Mouse (Mus musculus) urinary bladder, postnatal 36 days (tissue): Measurements from ENCODE around the gene Igf1r.
A peak's percentile ranks its signal among the peaks of the same experiment; 100 is the strongest.

Source experiments
- DNase-seq, 2 experiments: peaks; one replicate each; pipeline ENCODE4 v3.0.0; 2022; ENCODE audit warnings: low spot score in 2 of 2, mixed read lengths in 1 of 2

Gene Igf1r

GRCm38 (mm10) chr7:68009635-68010034 lies 57.0 kb downstream of the Igf1r start:
- DNase-seq, result no peak

- DNase-seq, result no peak
These were observed 57.5 kb downstream of the Igf1r start for GRCm38 (mm10) chr7:68010168-68010567.

DNA sequence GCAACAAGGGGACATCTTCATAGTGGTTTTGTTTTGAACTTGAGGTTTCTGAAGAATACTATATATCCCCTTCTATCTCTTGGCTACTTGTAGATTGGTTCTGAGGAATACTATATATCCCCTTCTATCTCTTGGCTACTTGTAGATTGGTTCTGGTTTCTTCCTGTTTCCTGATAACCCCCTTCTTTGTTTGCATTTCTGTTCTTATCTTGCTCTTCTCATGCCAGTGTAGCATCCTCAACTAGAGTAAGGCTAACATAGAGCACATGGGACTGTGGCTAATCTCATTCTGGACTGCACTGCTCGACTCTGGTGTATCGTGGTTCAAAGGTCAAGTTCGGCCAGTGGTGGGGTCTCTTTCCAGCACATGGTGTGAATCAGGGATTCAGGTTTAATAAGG lies 58.2 kb downstream of the Igf1r start:
- no peak for DNase-seq

- no peak for DNase-seq
These were observed 58.9 kb downstream of the Igf1r start for GRCm38 (mm10) chr7:68011385-68012122.

DNA sequence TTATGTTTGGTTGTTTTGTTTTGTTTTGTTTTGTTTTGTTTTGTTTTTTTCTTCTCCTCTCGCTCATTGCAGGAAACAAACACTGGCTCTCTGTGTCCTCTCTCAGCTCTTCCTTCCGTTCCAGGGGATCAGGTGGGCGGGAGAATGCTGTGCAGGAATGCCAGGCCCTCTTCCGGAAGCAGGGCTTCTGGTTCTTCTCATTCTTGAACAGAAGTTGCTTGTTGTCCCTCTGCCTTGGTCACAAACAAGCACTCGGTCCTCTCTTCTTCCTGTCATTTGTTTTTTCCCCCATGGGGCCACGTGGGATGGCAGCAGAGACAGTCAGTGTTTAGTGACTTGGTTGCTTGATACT lies 59.5 kb downstream of the Igf1r start:
- DNase-seq, result no peak

- DNase-seq, result no peak
These were observed 61.9 kb downstream of the Igf1r start for GRCm38 (mm10) chr7:68014495-68014894.

DNA sequence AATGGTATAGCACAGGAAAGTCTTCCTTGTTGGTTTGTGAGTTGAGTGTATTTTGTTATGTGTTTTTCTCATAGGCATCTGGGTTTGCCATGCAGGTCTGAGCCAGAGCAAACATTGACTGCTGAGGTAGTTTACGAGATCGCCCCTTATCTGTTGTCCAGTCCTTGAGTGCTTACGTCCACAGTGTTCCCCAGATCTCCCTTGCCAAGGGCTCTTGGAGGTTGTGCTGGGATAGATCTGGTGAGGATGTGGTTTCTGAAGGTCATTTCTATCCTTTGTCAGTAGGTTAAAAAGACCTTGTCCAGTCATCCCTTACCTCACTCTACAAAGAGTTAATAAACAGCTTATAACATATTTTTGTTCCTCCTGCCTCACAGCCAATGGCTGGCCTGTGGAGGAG lies 62.8 kb downstream of the Igf1r start:
- DNase-seq, result no peak

GRCm38 (mm10) chr7:68018038-68018437 lies 65.4 kb downstream of the Igf1r start:
- DNase-seq, result no peak

- no peak for DNase-seq
These were observed 67.9 kb downstream of the Igf1r start for GRCm38 (mm10) chr7:68020556-68020955.

DNA sequence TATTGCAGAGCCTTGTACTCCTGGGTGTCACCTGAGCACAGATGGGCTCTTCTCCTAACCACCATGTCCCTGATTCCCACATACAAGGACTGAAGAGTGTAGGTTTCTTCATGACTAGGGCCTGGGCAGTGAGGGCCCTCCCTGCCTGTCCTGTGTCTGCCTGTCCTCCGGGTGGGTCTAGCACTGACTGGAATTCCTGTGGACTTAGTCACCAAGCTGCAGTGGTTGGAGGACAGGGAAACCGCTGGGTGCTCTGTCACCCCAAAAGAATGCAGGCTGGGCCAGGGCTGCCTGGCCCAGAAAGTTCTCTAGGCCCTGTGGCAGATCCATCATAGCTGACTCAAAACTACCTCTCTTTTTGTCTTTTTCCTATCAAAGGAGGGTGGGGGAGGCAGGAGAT lies 69.1 kb downstream of the Igf1r start:
- peak; percentile 64 to 67 for DNase-seq

DNA sequence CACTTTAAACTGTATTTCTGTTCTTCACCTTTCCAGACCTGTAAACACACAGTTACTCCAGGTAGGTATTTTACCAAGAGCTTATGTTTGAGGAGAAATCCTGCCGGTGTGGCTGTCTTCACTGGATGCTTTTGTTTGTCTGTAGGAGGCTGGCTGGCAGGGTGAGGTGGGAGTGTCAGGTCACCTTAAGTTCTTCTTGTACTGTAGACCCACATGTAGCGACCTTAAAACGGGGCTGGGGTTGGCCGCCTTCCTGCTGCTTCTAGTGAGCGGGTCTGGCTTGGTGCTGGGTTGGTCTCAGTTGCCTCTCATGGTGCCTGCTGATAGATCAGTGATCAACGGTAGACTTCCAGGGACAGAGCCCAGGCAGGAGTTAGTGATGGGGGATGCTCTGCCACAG lies 69.6 kb downstream of the Igf1r start:
- DNase-seq, result no peak

DNA sequence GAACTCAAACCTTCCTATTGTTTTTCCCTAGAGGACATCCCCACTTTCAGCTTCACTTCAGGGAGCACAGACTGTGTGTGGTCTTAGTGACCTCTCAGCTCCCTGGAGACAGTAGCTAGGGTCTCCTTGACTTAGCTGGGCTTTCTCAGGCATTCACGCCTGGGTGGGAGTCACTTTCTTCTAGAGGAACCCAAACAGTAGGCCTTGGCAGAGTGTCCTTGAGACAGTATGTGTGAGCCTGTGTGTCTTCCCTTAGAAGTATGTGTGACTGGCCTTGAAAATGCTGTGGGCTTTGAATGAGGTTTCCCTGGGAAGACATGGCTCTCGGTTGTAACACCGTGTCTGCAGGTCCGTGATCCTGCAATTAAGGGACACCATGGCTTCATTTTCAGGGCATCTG lies 71.3 kb downstream of the Igf1r start:
- DNase-seq, result no peak

DNA sequence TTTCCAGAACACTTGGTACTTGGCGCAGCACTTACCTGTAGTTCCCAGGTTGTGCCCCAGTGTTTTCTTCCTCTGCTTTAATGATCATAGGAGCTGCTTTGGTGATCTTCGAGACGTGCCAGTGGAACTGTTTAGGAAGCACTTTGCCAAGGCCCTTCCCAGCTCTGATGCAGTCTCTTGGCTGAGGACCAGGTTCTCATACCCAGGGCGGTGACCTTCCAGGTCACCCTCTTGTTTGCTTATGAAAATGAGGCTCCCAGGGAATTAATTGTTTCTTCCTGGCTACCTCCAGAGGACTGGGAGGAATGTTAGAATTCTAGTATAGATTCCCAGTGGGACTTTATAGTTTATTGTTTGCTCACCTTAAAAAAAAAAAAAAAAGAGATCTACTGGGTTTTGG lies 72.0 kb downstream of the Igf1r start:
- DNase-seq, result no peak

GRCm38 (mm10) chr7:68025396-68025795 lies 72.8 kb downstream of the Igf1r start:
- DNase-seq, result no peak

DNA sequence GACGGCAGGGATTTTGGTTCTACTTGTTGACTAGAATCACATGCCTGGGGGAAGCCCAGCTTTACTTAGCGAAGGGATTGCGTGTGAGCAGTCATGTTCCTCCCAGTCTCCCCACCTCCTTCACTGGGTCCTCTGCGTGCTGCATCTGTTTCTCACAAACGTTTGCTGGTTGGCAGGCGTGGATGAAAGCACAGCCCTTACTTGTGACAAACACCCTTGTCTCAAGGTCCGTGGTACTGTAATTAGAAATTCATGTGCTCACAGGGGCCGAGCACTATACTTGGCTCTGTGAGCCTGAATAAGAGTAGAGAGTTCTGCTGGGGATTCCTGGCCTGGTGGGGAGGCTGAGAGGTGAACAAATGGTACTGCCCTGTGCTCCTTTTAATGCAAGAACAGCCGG lies 73.4 kb downstream of the Igf1r start:
- DNase-seq, result no peak

DNA sequence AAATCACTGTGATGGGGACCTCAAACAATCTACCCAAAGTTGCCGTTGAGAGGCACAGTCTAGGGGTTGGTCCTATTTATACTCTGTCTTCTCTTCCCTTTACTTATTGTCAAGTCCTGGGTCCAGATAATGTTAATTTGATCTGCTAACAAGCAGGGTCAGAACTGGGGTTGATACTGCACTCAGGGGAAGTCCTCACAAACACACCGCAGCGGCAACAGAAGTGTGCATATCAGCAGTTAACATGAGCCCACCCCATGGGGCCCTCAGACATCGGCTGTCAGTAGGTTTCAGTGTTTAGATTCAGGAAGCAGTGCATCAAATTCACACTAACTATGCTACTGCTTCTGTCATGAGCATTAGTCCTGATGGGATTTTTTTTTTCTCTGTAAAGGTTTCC lies 75.5 kb downstream of the Igf1r start:
- no peak for DNase-seq

DNA sequence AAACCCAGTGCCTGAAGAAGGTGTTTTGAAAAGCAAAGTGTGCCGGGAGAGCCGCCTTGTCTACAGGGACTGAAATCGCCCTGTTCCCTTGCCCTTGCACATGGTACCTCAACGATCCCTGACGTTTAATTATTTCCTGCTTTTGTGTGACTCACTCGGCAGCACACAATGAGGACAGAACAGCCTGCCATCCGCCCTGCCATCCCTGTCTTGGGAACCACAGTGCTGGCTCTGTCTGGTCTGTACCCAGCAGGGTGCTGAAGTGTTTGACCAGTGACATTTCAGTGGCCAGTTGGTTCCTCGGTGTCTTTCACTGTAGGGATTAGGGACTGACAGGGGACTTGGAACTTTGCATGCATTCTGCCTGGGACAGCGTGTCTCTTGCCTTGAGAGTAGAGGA lies 78.2 kb downstream of the Igf1r start:
- DNase-seq, result no peak

- no peak for DNase-seq
These were observed 83.9 kb downstream of the Igf1r start for GRCm38 (mm10) chr7:68036527-68036926.

DNA sequence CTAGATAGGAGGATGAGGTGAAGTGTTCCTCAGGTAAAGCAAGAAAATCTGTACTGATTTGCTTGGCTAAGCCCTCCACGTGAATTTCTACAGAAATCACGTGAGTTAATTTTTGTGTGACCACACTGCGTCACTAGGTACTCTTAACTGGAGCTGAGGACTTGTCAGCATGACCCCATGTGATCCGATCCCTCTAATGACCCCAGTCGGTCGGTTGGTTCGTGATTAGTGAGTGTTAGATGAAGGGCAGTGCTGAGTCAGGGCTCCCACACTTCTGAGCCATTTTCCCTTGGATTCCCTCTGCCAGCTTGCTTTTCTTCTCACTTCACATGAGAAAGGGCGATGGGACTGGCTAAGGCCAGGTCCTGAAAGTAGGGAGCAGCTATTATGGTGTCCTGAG lies 86.2 kb downstream of the Igf1r start:
- DNase-seq, result no peak

DNA sequence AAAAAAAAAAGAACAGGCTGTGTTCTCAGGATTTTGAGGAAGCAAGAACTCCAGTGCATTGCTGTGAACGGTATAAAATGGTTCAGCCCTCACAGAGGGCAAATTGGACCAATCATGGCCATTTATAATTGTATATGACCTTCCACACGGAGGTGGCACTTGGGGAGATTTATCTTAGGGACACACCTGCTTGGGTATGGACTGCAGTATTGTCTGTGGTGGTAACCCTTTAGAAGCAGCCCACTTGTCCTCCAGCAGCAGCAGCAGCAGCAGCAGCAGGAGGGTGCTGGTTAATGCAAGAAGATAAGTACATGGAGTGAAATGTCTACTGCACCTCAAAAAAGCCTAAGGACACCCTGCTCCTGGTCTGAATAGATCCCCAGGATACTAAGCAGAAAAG lies 86.9 kb downstream of the Igf1r start:
- DNase-seq, result no peak

DNA sequence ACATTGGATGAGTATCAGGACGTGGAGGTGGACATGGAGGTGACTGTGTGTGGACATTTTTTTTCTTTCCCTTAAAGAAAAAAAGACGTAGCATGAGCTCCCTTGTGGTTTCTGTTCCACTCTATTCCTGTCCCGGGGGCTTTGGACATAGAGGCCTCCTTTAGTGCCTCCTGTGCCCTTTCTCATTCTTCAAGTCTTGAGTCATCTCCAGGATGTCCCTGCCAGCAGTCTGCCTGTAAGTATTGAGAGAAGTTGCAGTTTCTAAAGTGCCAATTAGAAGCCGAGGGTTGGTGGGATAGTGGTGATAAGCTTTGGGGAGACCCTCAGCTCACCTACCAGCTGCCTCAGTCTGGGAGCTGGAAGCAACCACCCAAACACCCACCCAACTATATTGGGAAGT lies 92.0 kb downstream of the Igf1r start:
- no peak for DNase-seq

GRCm38 (mm10) chr7:68047152-68047551 lies 94.5 kb downstream of the Igf1r start:
- DNase-seq, result no peak

DNA sequence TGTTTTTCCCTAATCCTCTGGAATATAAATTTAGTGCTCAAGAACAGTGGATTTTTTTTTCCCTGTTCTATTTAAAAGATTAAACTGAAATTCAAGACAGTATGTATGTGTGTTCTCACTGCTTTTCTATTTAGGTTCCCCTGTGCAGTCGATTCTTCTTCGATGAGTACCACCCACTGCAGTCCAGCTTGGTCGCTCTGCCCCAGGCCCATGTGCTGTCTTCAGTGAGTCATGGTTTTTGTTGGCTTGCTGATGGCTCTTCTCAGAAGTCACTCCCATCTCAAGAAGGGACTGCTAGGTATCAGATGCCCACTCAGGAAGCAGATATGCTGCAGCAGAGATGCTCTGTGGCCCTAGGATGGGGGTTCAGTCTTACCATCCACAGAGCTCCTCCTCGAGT lies 95.9 kb downstream of the Igf1r start:
- no peak for DNase-seq

DNA sequence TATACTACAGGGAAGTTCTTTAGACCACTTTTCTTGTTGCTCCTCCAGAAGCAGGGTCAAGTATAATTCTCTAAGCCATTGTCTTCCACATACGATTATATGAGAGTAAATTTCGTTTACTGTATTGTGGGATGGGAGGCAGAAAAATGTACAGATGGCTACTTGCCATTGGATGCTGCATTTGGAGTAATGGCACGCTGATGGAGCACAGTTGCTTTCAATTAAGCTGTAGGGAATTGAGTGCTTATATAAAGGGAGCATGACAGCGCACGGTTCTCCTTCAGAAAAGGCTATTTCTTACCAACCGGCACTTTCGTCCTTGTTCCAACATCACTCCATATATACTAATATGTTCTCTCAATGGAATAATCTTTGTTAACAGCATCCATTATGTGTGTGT lies 96.4 kb downstream of the Igf1r start:
- no peak for DNase-seq
